Mouse (Mus musculus): ENCODE measurements at regions not wholly inside any gene's neighbourhood (a gene's known extent, or its start where the extent isn't known, plus 50 kb on each side); places are given as distances from the start of the nearest gene placed in this dataset.

- Histone ChIP-seq H3K36me3 (ENCODE audit: poor library complexity, severe bottlenecking) (no peaks in the 10 kb centered on the region), H3K4me3 (no peak overlapping the region), H3K4me1 (peaks cover 32% of the 10 kb centered on the region), H3K9ac (no peak overlapping the region), H3K9me3 (replicated peaks) (no peaks in the 10 kb centered on the region), H3K27ac (no peak overlapping the region), H3K4me2 (no peak overlapping the region), H3K27me3 (no peaks in the 10 kb centered on the region)
- ATAC-seq = no peak; the same call in 1 of the 2 replicates
- WGBS = 72% methylated on average over 10 of the region's 10 CpGs
These were observed 205.3 kb downstream of the Snx10 start for GRCm38 (mm10) chr6:51728816-51729562.

- Histone ChIP-seq H3K9ac (no peak overlapping the region), H3K27me3 (no peaks in the 10 kb centered on the region), H3K4me2 (no peak overlapping the region), H3K9me3 (replicated peaks) (no peaks in the 10 kb centered on the region), H3K27ac (0 out of 2 replicates have a peak overlapping the region, but pooled peaks have one; percentile 1), H3K4me3 (no peak overlapping the region), H3K4me1 (peaks cover 32% of the 10 kb centered on the region), H3K36me3 (ENCODE audit: poor library complexity, severe bottlenecking) (no peaks in the 10 kb centered on the region)
- ATAC-seq = peak; percentile 55; the same call in 1 of the 2 replicates
- WGBS = 33% methylated on average over 17 of the region's 17 CpGs
These were observed 207.1 kb downstream of the Snx10 start for GRCm38 (mm10) chr6:51730564-51731351.

GRCm38 (mm10) chr6:51732298-51732895, 208.7 kb downstream of the Snx10 start:
- Histone ChIP-seq H3K9me3 (replicated peaks) (no peaks in the 10 kb centered on the region), H3K36me3 (ENCODE audit: poor library complexity, severe bottlenecking) (no peaks in the 10 kb centered on the region), H3K27me3 (no peaks in the 10 kb centered on the region), H3K9ac (no peak overlapping the region), H3K4me2 (no peak overlapping the region), H3K4me3 (no peak overlapping the region), H3K4me1 (peaks cover 29% of the 10 kb centered on the region), H3K27ac (peak overlapping the region; percentile 22)
- WGBS = 67% methylated on average over 11 of the region's 11 CpGs
- peak; percentile 64 for ATAC-seq

GRCm38 (mm10) chr6:51736051-51736450, 212.3 kb downstream of the Snx10 start:
- H3K4me1 ChIP-seq = peaks cover 11% of the 10 kb centered on the region
- ATAC-seq = no peak
- no peak overlapping the region for H3K9ac ChIP-seq
- no peaks in the 10 kb centered on the region for H3K36me3 ChIP-seq (ENCODE audit: poor library complexity, severe bottlenecking)
- H3K4me3 ChIP-seq = no peak overlapping the region
- WGBS = 94% methylated on average over 5 of the region's 5 CpGs
- H3K27me3 ChIP-seq = no peaks in the 10 kb centered on the region
- no peak overlapping the region for H3K4me2 ChIP-seq
- no peak overlapping the region for H3K27ac ChIP-seq
- H3K9me3 ChIP-seq (replicated peaks) = no peaks in the 10 kb centered on the region

GRCm38 (mm10) chr6:51743105-51743660, 219.5 kb downstream of the Snx10 start:
- no peaks in the 10 kb centered on the region for H3K27me3 ChIP-seq

GRCm38 (mm10) chr6:51744607-51745006, 220.9 kb downstream of the Snx10 start:
- no peak overlapping the region for H3K4me3 ChIP-seq
- H3K27me3 ChIP-seq = no peaks in the 10 kb centered on the region
- ATAC-seq = no peak
- peaks cover 18% of the 10 kb centered on the region for H3K4me1 ChIP-seq
- WGBS = 79% methylated on average over 2 of the region's 2 CpGs
- no peaks in the 10 kb centered on the region for H3K36me3 ChIP-seq (ENCODE audit: poor library complexity, severe bottlenecking)
- H3K4me2 ChIP-seq = no peak overlapping the region
- H3K9me3 ChIP-seq (replicated peaks) = no peaks in the 10 kb centered on the region
- no peak overlapping the region for H3K9ac ChIP-seq
- H3K27ac ChIP-seq = no peak overlapping the region

More at GRCm38 (mm10) chr6:51743105-51743660, 219.5 kb downstream of the Snx10 start:
- Histone ChIP-seq H3K36me3 (ENCODE audit: poor library complexity, severe bottlenecking) (no peaks in the 10 kb centered on the region), H3K9ac (no peak overlapping the region), H3K27ac (no peak overlapping the region), H3K9me3 (replicated peaks) (no peaks in the 10 kb centered on the region), H3K4me1 (peaks cover 18% of the 10 kb centered on the region), H3K4me3 (no peak overlapping the region), H3K4me2 (no peak overlapping the region)
- no peak for ATAC-seq
- WGBS = 78% methylated on average over 15 of the region's 15 CpGs

GRCm38 (mm10) chr6:51754239-51754681, 230.6 kb downstream of the Snx10 start:
- Histone ChIP-seq H3K27ac (peak overlapping the region; percentile 68), H3K9ac (no peak overlapping the region), H3K4me3 (no peak overlapping the region), H3K9me3 (replicated peaks) (no peaks in the 10 kb centered on the region), H3K4me1 (peaks cover 10% of the 10 kb centered on the region; the same call in 1 of the 2 replicates), H3K27me3 (no peaks in the 10 kb centered on the region), H3K36me3 (ENCODE audit: poor library complexity, severe bottlenecking) (no peaks in the 10 kb centered on the region), H3K4me2 (no peak overlapping the region)
- no peak for ATAC-seq
- WGBS = 48% methylated on average over 8 of the region's 8 CpGs

- H3K4me2 ChIP-seq = no peak overlapping the region
- no peak for ATAC-seq
- H3K27ac ChIP-seq = no peak overlapping the region
- peaks cover 10% of the 10 kb centered on the region; the same call in 1 of the 2 replicates for H3K4me1 ChIP-seq
- H3K9me3 ChIP-seq (replicated peaks) = no peaks in the 10 kb centered on the region
- no peak overlapping the region for H3K4me3 ChIP-seq
- H3K36me3 ChIP-seq (ENCODE audit: poor library complexity, severe bottlenecking) = no peaks in the 10 kb centered on the region
- H3K27me3 ChIP-seq = no peaks in the 10 kb centered on the region
- no peak overlapping the region for H3K9ac ChIP-seq
- WGBS = 89% methylated on average over 3 of the region's 3 CpGs
These were observed 233.4 kb downstream of the Snx10 start for GRCm38 (mm10) chr6:51757131-51757530.

GRCm38 (mm10) chr6:51757746-51758145, 234.0 kb downstream of the Snx10 start:
- H3K36me3 ChIP-seq (ENCODE audit: poor library complexity, severe bottlenecking) = no peaks in the 10 kb centered on the region
- H3K4me3 ChIP-seq = no peak overlapping the region
- ATAC-seq = no peak
- 85% methylated on average over 4 of the region's 4 CpGs for WGBS
- no peak overlapping the region for H3K9ac ChIP-seq
- H3K27me3 ChIP-seq = no peaks in the 10 kb centered on the region
- no peak overlapping the region for H3K27ac ChIP-seq
- H3K4me2 ChIP-seq = no peak overlapping the region
- H3K9me3 ChIP-seq (replicated peaks) = no peaks in the 10 kb centered on the region
- H3K4me1 ChIP-seq = peaks cover 10% of the 10 kb centered on the region; the same call in 1 of the 2 replicates

GRCm38 (mm10) chr6:51758781-51759180, 235.1 kb downstream of the Snx10 start:
- Histone ChIP-seq H3K36me3 (ENCODE audit: poor library complexity, severe bottlenecking) (no peaks in the 10 kb centered on the region), H3K9me3 (replicated peaks) (no peaks in the 10 kb centered on the region), H3K4me3 (no peak overlapping the region), H3K4me2 (no peak overlapping the region), H3K4me1 (peaks cover 6% of the 10 kb centered on the region; the same call in 1 of the 2 replicates), H3K27me3 (no peaks in the 10 kb centered on the region), H3K9ac (no peak overlapping the region), H3K27ac (no peak overlapping the region)
- no peak for ATAC-seq
- 74% methylated on average over 3 of the region's 3 CpGs for WGBS

GRCm38 (mm10) chr6:51760372-51760771, 236.7 kb downstream of the Snx10 start:
- no peaks in the 10 kb centered on the region for H3K4me1 ChIP-seq
- whole genome bisulfite sequencing = 91% methylated on average over 5 of the region's 5 CpGs
- no peak for ATAC-seq
- no peak overlapping the region for H3K4me3 ChIP-seq
- no peaks in the 10 kb centered on the region for H3K36me3 ChIP-seq (ENCODE audit: poor library complexity, severe bottlenecking)
- no peaks in the 10 kb centered on the region for H3K9me3 ChIP-seq (replicated peaks)
- H3K9ac ChIP-seq = no peak overlapping the region
- H3K27ac ChIP-seq = no peak overlapping the region
- H3K4me2 ChIP-seq = no peak overlapping the region
- H3K27me3 ChIP-seq = no peaks in the 10 kb centered on the region

- Histone ChIP-seq H3K27me3 (0 out of 2 replicates have a peak, but pooled peaks cover 6% of the 10 kb centered on the region), H3K9me3 (replicated peaks) (no peaks in the 10 kb centered on the region), H3K36me3 (ENCODE audit: poor library complexity, severe bottlenecking) (no peaks in the 10 kb centered on the region), H3K4me2 (no peak overlapping the region), H3K9ac (no peak overlapping the region), H3K4me3 (no peak overlapping the region), H3K27ac (no peak overlapping the region), H3K4me1 (peaks cover 3% of the 10 kb centered on the region)
- no peak for ATAC-seq
- WGBS = 85% methylated on average over 5 of the region's 5 CpGs
These were observed 237.8 kb downstream of the Snx10 start for GRCm38 (mm10) chr6:51761506-51761905.

Data from forebrain, embryonic 13.5 days (tissue).